Mouse (Mus musculus) G1E (cell line): ENCODE results near the gene Aqp3. TPM values are rescaled to one million over a fixed set of nuclear protein-coding genes. Genes with fewer than 3 reads are reported as not detected.

Source experiments
- ATAC-seq: 2 replicates; pipeline ENCODE4 v1.8.0; 2016; ENCODE audit warnings: mild to moderate bottlenecking; ENCODE audit not compliant: insufficient number of reproducible peaks, poor library complexity, low FRiP score, severe bottlenecking; ENCODE audit errors: extremely low read depth
- DNase-seq: peaks from one replicate; pipeline ENCODE4 v3.0.0; 2012; ENCODE audit warnings: low spot score
- H3K27me3 ChIP-seq: 2 replicates; pipeline ENCODE4 v1.6.1; 2012; ENCODE audit warnings: mild to moderate bottlenecking, low read length, inconsistent platforms; ENCODE audit not compliant: insufficient read depth
- H3K36me3 ChIP-seq: replicated peaks from 2 replicates; pipeline ENCODE3; 2012; ENCODE audit warnings: mild to moderate bottlenecking, inconsistent platforms
- H3K4me1 ChIP-seq: 2 replicates; pipeline ENCODE4 v1.6.1; 2012; ENCODE audit warnings: low read depth, low read length, inconsistent platforms, mixed read lengths; ENCODE audit not compliant: insufficient read depth
- H3K4me3 ChIP-seq: 2 replicates; pipeline ENCODE4 v1.5.1; 2012; ENCODE audit warnings: low read depth, mild to moderate bottlenecking, inconsistent platforms, low read length, moderate library complexity, mixed read lengths
- H3K9me3 ChIP-seq: replicated peaks from 2 replicates; pipeline ENCODE4 v1.6.1; 2012; ENCODE audit warnings: inconsistent platforms
- CTCF ChIP-seq: IDR thresholded peaks from 2 replicates; pipeline ENCODE4 v1.5.1; 2012; ENCODE audit warnings: low read depth, low read length, inconsistent platforms, mixed read lengths
- GATA1 ChIP-seq: IDR thresholded peaks from 2 replicates; pipeline ENCODE4 v1.6.1; 2012; ENCODE audit warnings: borderline replicate concordance, low read length, inconsistent platforms, mixed read lengths
- GATA2 ChIP-seq: IDR thresholded peaks from 2 replicates; pipeline ENCODE4 v1.6.1; 2012; ENCODE audit warnings: low read depth, low read length, inconsistent platforms, borderline replicate concordance
- POLR2AphosphoS5 ChIP-seq: IDR thresholded peaks from 2 replicates; pipeline ENCODE4 v1.6.1; 2012; ENCODE audit warnings: low read depth, low read length, inconsistent platforms; ENCODE audit not compliant: insufficient replicate concordance
- TAL1 ChIP-seq: conservative IDR thresholded peaks from 2 replicates; pipeline ENCODE4 v1.6.1; 2012; ENCODE audit warnings: low read depth, low read length, inconsistent platforms, mixed read lengths
- polyA plus RNA-seq: library from polyadenylated mRNA; stranded (reverse); fragments of >175 nt; gene quantifications from 2 replicates; pipeline ENCODE4 v1.2.3, GENCODE M21; 2012
- total RNA-seq, 2 experiments: library from RNA; stranded (forward) in 1 of 2; stranded (reverse) in 1 of 2; fragments of 200-1000 nt in 1 of 2; fragments of >200 nt in 1 of 2; fragmentation: Nextera tagmentation in 1 of 2; gene quantifications; 2 replicates each; pipeline ENCODE4 v1.2.3; 2014 to 2017

The Aqp3 gene
- total and polyA plus RNA-seq, 3 experiments: 0.98 to 1.9 TPM; not detected in 1

- DNase-seq: no peak
- Histone ChIP-seq H3K4me3 (no peak overlapping the region), H3K36me3 (peaks cover 8% of the 10 kb centered on the region), H3K27me3 (peaks cover 16% of the 10 kb centered on the region), H3K9me3 (no peaks in the 10 kb centered on the region), H3K4me1 (peaks cover 8% of the 10 kb centered on the region)
- ATAC-seq: no peak
- no peak for TF ChIP-seq TAL1
- no peak for TF ChIP-seq CTCF
- no peak for TF ChIP-seq GATA2
- TF ChIP-seq GATA1: no peak
- TF ChIP-seq POLR2AphosphoS5: no peak
Observed at GRCm38 (mm10) chr4:41107440-41107839, 9.5 kb upstream of the Aqp3 start.

GRCm38 (mm10) chr4:41102901-41103300 lies 4.9 kb upstream of the Aqp3 start:
- H3K27me3 ChIP-seq: peaks cover 29% of the 10 kb centered on the region

GRCm38 (mm10) chr4:41100986-41101385 lies 3.0 kb upstream of the Aqp3 start:
- Histone ChIP-seq H3K27me3 (peaks cover 24% of the 10 kb centered on the region), H3K4me3 (no peak overlapping the region), H3K9me3 (no peaks in the 10 kb centered on the region), H3K36me3 (no peaks in the 10 kb centered on the region), H3K4me1 (peaks cover 31% of the 10 kb centered on the region)
- DNase-seq: no peak
- TF ChIP-seq GATA2: no peak
- no peak for TF ChIP-seq CTCF
- no peak for TF ChIP-seq GATA1
- TF ChIP-seq TAL1: no peak
- no peak for TF ChIP-seq POLR2AphosphoS5
- ATAC-seq: no peak

More at GRCm38 (mm10) chr4:41102901-41103300, 4.9 kb upstream of the Aqp3 start:
- H3K9me3 ChIP-seq: no peaks in the 10 kb centered on the region
- H3K4me3 ChIP-seq: no peak overlapping the region
- H3K36me3 ChIP-seq: no peaks in the 10 kb centered on the region
- ATAC-seq (no peak), DNase-seq (no peak)
- no peak for TF ChIP-seq CTCF
- no peak for TF ChIP-seq GATA2
- TF ChIP-seq TAL1: no peak
- no peak for TF ChIP-seq GATA1
- no peak for TF ChIP-seq POLR2AphosphoS5
- peaks cover 12% of the 10 kb centered on the region for H3K4me1 ChIP-seq

GRCm38 (mm10) chr4:41098577-41098951 lies 581 bp upstream of the Aqp3 start:
- ATAC-seq (no peak), DNase-seq (no peak)
- TF ChIP-seq CTCF: no peak
- TF ChIP-seq POLR2AphosphoS5: no peak
- no peak for TF ChIP-seq GATA1
- no peak for TF ChIP-seq TAL1
- TF ChIP-seq GATA2: no peak
- Histone ChIP-seq H3K4me1 (peaks cover 44% of the 10 kb centered on the region), H3K9me3 (no peaks in the 10 kb centered on the region), H3K4me3 (peak overlapping the region; percentile 72; the same call in 1 of the 2 replicates), H3K36me3 (peaks cover 13% of the 10 kb centered on the region), H3K27me3 (peaks cover 24% of the 10 kb centered on the region)

- Histone ChIP-seq H3K4me3 (peak overlapping the region; percentile 72; the same call in 1 of the 2 replicates), H3K36me3 (peaks cover 16% of the 10 kb centered on the region), H3K9me3 (no peaks in the 10 kb centered on the region), H3K4me1 (peaks cover 46% of the 10 kb centered on the region), H3K27me3 (peaks cover 15% of the 10 kb centered on the region)
- TF ChIP-seq TAL1 (no peak), CTCF (no peak)
- DNase-seq: no peak
- no peak for ATAC-seq
Observed at GRCm38 (mm10) chr4:41097381-41097780, 602 bp downstream of the Aqp3 start.

- Histone ChIP-seq H3K36me3 (peaks cover 16% of the 10 kb centered on the region), H3K9me3 (no peaks in the 10 kb centered on the region), H3K4me1 (peaks cover 50% of the 10 kb centered on the region), H3K27me3 (peaks cover 10% of the 10 kb centered on the region), H3K4me3 (peak overlapping the region; percentile 72; the same call in 1 of the 2 replicates)
- DNase-seq (peak; percentile 46), ATAC-seq (no peak)
- no peak for TF ChIP-seq POLR2AphosphoS5
- TF ChIP-seq TAL1: peak; percentile 28; the same call in 1 of the 2 replicates
Observed at GRCm38 (mm10) chr4:41096794-41097193, 1.2 kb downstream of the Aqp3 start.

- no peak for DNase-seq
- no peak for TF ChIP-seq POLR2AphosphoS5
- peaks cover 49% of the 10 kb centered on the region for H3K4me1 ChIP-seq
- H3K9me3 ChIP-seq: no peaks in the 10 kb centered on the region
- peaks cover 6% of the 10 kb centered on the region; the same call in 1 of the 2 replicates for H3K27me3 ChIP-seq
- peaks cover 16% of the 10 kb centered on the region for H3K36me3 ChIP-seq
- H3K4me3 ChIP-seq: peak overlapping the region; percentile 44; the same call in 1 of the 2 replicates
- ATAC-seq: no peak
Observed at GRCm38 (mm10) chr4:41096169-41096568, 1.8 kb downstream of the Aqp3 start.
